Mouse (Mus musculus) bone marrow, adult 2 months (tissue): ENCODE data around the gene Cap2.

Experiments
- CTCF ChIP-seq: fragments of 200-500 bp; IDR thresholded peaks from 2 replicates; pipeline ENCODE4 v1.5.1; 2011; ENCODE audit warnings: low read length, control low read depth; ENCODE audit not compliant: control insufficient read depth, insufficient read depth
- POLR2A ChIP-seq: fragments of 200-500 bp; IDR thresholded peaks from 2 replicates; pipeline ENCODE4 v1.6.1; 2011; ENCODE audit warnings: low read depth, mild to moderate bottlenecking, control low read depth, low read length, borderline replicate concordance; ENCODE audit not compliant: control insufficient read depth

DNA sequence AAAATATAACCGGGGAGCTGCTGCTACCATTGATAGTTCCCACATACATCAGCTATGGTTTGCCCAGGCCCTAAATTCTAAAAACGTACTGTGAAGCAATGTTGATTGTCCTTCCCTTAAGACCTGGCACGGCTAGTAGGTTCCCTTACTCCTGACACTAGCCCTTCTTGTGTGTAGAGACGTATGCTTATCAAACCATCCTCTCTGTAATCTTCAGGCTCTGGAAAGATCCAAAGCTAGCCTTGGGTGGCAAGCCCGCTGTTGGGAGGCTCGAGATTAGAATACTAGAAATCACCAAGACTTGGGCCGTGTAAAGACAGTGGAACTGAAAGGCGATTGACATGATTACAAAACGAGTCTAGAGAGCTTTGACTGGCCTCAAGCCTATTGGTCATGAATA is 168.9 kb downstream of the Cap2 start:
- TF ChIP-seq CTCF: no peak
- no peak for TF ChIP-seq POLR2A
